Mouse (Mus musculus): ENCODE measurements around the gene Ripor2. TPM values are rescaled to one million over a fixed set of nuclear protein-coding genes. Genes with fewer than 3 reads are reported as not detected.
"Not testable (repeated sequence)": the region's sequence is repeated elsewhere in the genome, so short reads cannot be mapped to it uniquely, and the experiment has no call there.

Ripor2 gene
- total RNA-seq, 2 experiments from 2014 or later = 5.7 to 5.9 TPM

GRCm38 (mm10) chr13:24747823-24748222, 165.8 kb downstream of the Ripor2 start:
- intact Hi-C loops (cut with DNase I) = no loop called here
- DNase-seq = no peak

- intact Hi-C loops (cut with DNase I) = no loop called here
- no peak for DNase-seq
These were observed 168.8 kb downstream of the Ripor2 start for GRCm38 (mm10) chr13:24750807-24751206.

GRCm38 (mm10) chr13:24751396-24751795, 169.4 kb downstream of the Ripor2 start:
- DNase-seq = no peak
- intact Hi-C loops (cut with DNase I) = no loop called here

GRCm38 (mm10) chr13:24756756-24757155, 174.8 kb downstream of the Ripor2 start:
- DNase-seq = no peak
- intact Hi-C loops (cut with DNase I) = no loop called here

GRCm38 (mm10) chr13:24757820-24758564, 176.0 kb downstream of the Ripor2 start:
- intact Hi-C loops (cut with DNase I) = no loop called here
- DNase-seq = no peak

GRCm38 (mm10) chr13:24759451-24759850, 177.5 kb downstream of the Ripor2 start:
- DNase-seq = no peak

GRCm38 (mm10) chr13:24760351-24760870, 178.4 kb downstream of the Ripor2 start:
- intact Hi-C loops (cut with DNase I) = loop anchor here (5.0 kb wide), 2 partner anchors 48 to 72 kb away; partner anchors contain the start of genes Acot13 and Tdp2
- no peak for DNase-seq

More at GRCm38 (mm10) chr13:24759451-24759850, 177.5 kb downstream of the Ripor2 start:
- intact Hi-C loops (cut with DNase I) = no loop called here

GRCm38 (mm10) chr13:24761083-24761402, 179.1 kb downstream of the Ripor2 start:
- DNase-seq = no peak
- intact Hi-C loops (cut with DNase I) = loop anchor here (1.0 to 5.0 kb wide), 3 partner anchors 39 to 71 kb away; partner anchors contain the start of genes Acot13 and Tdp2

- peak; percentile 88 to 94 for DNase-seq
- intact Hi-C loops (cut with DNase I) = loop anchor here (1.0 to 5.0 kb wide), 3 partner anchors 39 to 71 kb away; partner anchors contain the start of genes Acot13 and Tdp2
These were observed 179.6 kb downstream of the Ripor2 start, which contains the start of gene Gmnn for GRCm38 (mm10) chr13:24761403-24762227. Gene Gmnn, minus strand, starts transcription at chr13:24761923.

- intact Hi-C loops (cut with DNase I) = loop anchor here (5.0 kb wide), 2 partner anchors 50 to 70 kb away; partner anchors contain the start of genes Acot13 and Tdp2
- DNase-seq = no peak
These were observed 180.3 kb downstream of the Ripor2 start for GRCm38 (mm10) chr13:24762254-24762653.

GRCm38 (mm10) chr13:24767809-24768208, 185.8 kb downstream of the Ripor2 start:
- DNase-seq; intact Hi-C loops (cut with DNase I): not testable (repeated sequence)

GRCm38 (mm10) chr13:24771482-24771881, 189.5 kb downstream of the Ripor2 start:
- intact Hi-C loops (cut with DNase I); DNase-seq: not testable (repeated sequence)

GRCm38 (mm10) chr13:24776146-24776844, 194.3 kb downstream of the Ripor2 start:
- DNase-seq = peak; percentile 31 to 38

GRCm38 (mm10) chr13:24778026-24778425, 196.0 kb downstream of the Ripor2 start:
- no peak for DNase-seq
- intact Hi-C loops (cut with DNase I) = loop anchor here (5.0 kb wide), 1 partner anchor 66 kb away; no protein-coding TSS in a partner anchor

More at GRCm38 (mm10) chr13:24776146-24776844, 194.3 kb downstream of the Ripor2 start:
- intact Hi-C loops (cut with DNase I) = loop anchor here (5.0 kb wide), 1 partner anchor 64 kb away; no protein-coding TSS in a partner anchor

- intact Hi-C loops (cut with DNase I) = loop anchor here (5.0 kb wide), 1 partner anchor 67 kb away; no protein-coding TSS in a partner anchor
- no peak for DNase-seq
These were observed 196.9 kb downstream of the Ripor2 start for GRCm38 (mm10) chr13:24778706-24779380.

GRCm38 (mm10) chr13:24781916-24782315, 199.9 kb downstream of the Ripor2 start:
- intact Hi-C loops (cut with DNase I) = no loop called here
- DNase-seq = no peak
